Mouse (Mus musculus): ENCODE results near the gene Setd3. TPM values are rescaled to one million over a fixed set of nuclear protein-coding genes. Genes with fewer than 3 reads are reported as not detected.
A peak's percentile ranks its signal among the peaks of the same experiment; 100 is the strongest.

Setd3 gene
- 70.6 and 74.4 TPM in 2 replicates for polyA plus RNA-seq (2015; fragmentation: Nextera tagmentation; extraction: Ambion mirVana)

GRCm38 (mm10) chr12:108179246-108179320 lies at the start of gene Setd3:
Gene Setd3 (minus strand): TSS chr12:108179314.
- Histone ChIP-seq H3K36me3 (peaks cover 16% of the 10 kb centered on the region), H3K27me3 (no peaks in the 10 kb centered on the region), H3K27ac (peak within 1 kb of the TSS; percentile 92), H3K4me1 (replicated peaks) (peaks cover 25% of the 10 kb centered on the region), H3K9me3 (replicated peaks) (no peaks in the 10 kb centered on the region), H3K4me2 (peak within 1 kb of the TSS; percentile 86), H3K9ac (peak within 1 kb of the TSS; percentile 98), H3K4me3 (peak within 1 kb of the TSS; percentile 94)
- ATAC-seq (replicated peaks; ENCODE audit: insufficient number of reproducible peaks, insufficient read depth, low FRiP score, low read depth): no peak
- WGBS: 0% methylated on average over 9 of the region's 9 CpGs

GRCm38 (mm10) chr12:108227527-108227926 lies 48.4 kb upstream of the Setd3 start:
- no peak overlapping the region for H3K27ac ChIP-seq
- WGBS: 58% methylated on average over 16 of the region's 16 CpGs
- H3K9ac ChIP-seq: no peak overlapping the region
- ATAC-seq (replicated peaks; ENCODE audit: insufficient number of reproducible peaks, insufficient read depth, low FRiP score, low read depth): no peak
- peaks cover 65% of the 10 kb centered on the region for H3K4me1 ChIP-seq (replicated peaks)
- no peak overlapping the region for H3K4me3 ChIP-seq
- H3K27me3 ChIP-seq: no peaks in the 10 kb centered on the region
- no peaks in the 10 kb centered on the region for H3K9me3 ChIP-seq (replicated peaks)
- no peak overlapping the region for H3K4me2 ChIP-seq
- H3K36me3 ChIP-seq: no peaks in the 10 kb centered on the region

- Histone ChIP-seq H3K27me3 (no peaks in the 10 kb centered on the region), H3K9ac (no peak overlapping the region), H3K4me1 (replicated peaks) (peaks cover 64% of the 10 kb centered on the region), H3K36me3 (no peaks in the 10 kb centered on the region), H3K27ac (no peak overlapping the region), H3K4me3 (no peak overlapping the region), H3K4me2 (no peak overlapping the region), H3K9me3 (replicated peaks) (no peaks in the 10 kb centered on the region)
- 82% methylated on average over 12 of the region's 12 CpGs for WGBS
- ATAC-seq (replicated peaks; ENCODE audit: insufficient number of reproducible peaks, insufficient read depth, low FRiP score, low read depth): no peak
Observed at GRCm38 (mm10) chr12:108226941-108227340, 47.8 kb upstream of the Setd3 start.

GRCm38 (mm10) chr12:108226216-108226615 lies 47.1 kb upstream of the Setd3 start:
- Histone ChIP-seq H3K4me1 (replicated peaks) (peaks cover 62% of the 10 kb centered on the region), H3K27me3 (no peaks in the 10 kb centered on the region), H3K4me2 (no peak overlapping the region), H3K36me3 (no peaks in the 10 kb centered on the region), H3K4me3 (no peak overlapping the region), H3K9ac (no peak overlapping the region), H3K27ac (no peak overlapping the region), H3K9me3 (replicated peaks) (no peaks in the 10 kb centered on the region)
- WGBS: 80% methylated on average over 13 of the region's 13 CpGs
- ATAC-seq (replicated peaks; ENCODE audit: insufficient number of reproducible peaks, insufficient read depth, low FRiP score, low read depth): no peak

GRCm38 (mm10) chr12:108225781-108226180 lies 46.7 kb upstream of the Setd3 start:
- Histone ChIP-seq H3K27me3 (no peaks in the 10 kb centered on the region), H3K27ac (no peak overlapping the region), H3K4me2 (no peak overlapping the region), H3K9me3 (replicated peaks) (no peaks in the 10 kb centered on the region), H3K4me3 (no peak overlapping the region), H3K4me1 (replicated peaks) (peaks cover 62% of the 10 kb centered on the region), H3K9ac (no peak overlapping the region), H3K36me3 (no peaks in the 10 kb centered on the region)
- no peak for ATAC-seq (replicated peaks; ENCODE audit: insufficient number of reproducible peaks, insufficient read depth, low FRiP score, low read depth)
- WGBS: 48% methylated on average over 7 of the region's 7 CpGs

GRCm38 (mm10) chr12:108223357-108223756 lies 44.2 kb upstream of the Setd3 start:
- peaks cover 69% of the 10 kb centered on the region for H3K4me1 ChIP-seq (replicated peaks)
- no peaks in the 10 kb centered on the region for H3K9me3 ChIP-seq (replicated peaks)
- 48% methylated on average over 5 of the region's 8 CpGs for WGBS

GRCm38 (mm10) chr12:108221712-108222111 lies 42.6 kb upstream of the Setd3 start:
- peaks cover 67% of the 10 kb centered on the region for H3K4me1 ChIP-seq (replicated peaks)
- WGBS: 88% methylated on average over 7 of the region's 7 CpGs

More at GRCm38 (mm10) chr12:108223357-108223756, 44.2 kb upstream of the Setd3 start:
- Histone ChIP-seq H3K36me3 (no peaks in the 10 kb centered on the region), H3K4me2 (no peak overlapping the region), H3K27me3 (no peaks in the 10 kb centered on the region), H3K4me3 (no peak overlapping the region), H3K27ac (no peak overlapping the region), H3K9ac (no peak overlapping the region)
- ATAC-seq (replicated peaks; ENCODE audit: insufficient number of reproducible peaks, insufficient read depth, low FRiP score, low read depth): no peak

GRCm38 (mm10) chr12:108221206-108221605 lies 42.1 kb upstream of the Setd3 start:
- Histone ChIP-seq H3K27me3 (no peaks in the 10 kb centered on the region), H3K4me2 (no peak overlapping the region), H3K4me3 (no peak overlapping the region), H3K9me3 (replicated peaks) (no peaks in the 10 kb centered on the region), H3K9ac (no peak overlapping the region), H3K36me3 (no peaks in the 10 kb centered on the region), H3K27ac (no peak overlapping the region), H3K4me1 (replicated peaks) (peaks cover 62% of the 10 kb centered on the region)
- no peak for ATAC-seq (replicated peaks; ENCODE audit: insufficient number of reproducible peaks, insufficient read depth, low FRiP score, low read depth)
- 41% methylated on average over 10 of the region's 10 CpGs for WGBS

More at GRCm38 (mm10) chr12:108221712-108222111, 42.6 kb upstream of the Setd3 start:
- Histone ChIP-seq H3K27ac (no peak overlapping the region), H3K4me2 (no peak overlapping the region), H3K27me3 (no peaks in the 10 kb centered on the region), H3K9ac (no peak overlapping the region), H3K9me3 (replicated peaks) (no peaks in the 10 kb centered on the region), H3K36me3 (no peaks in the 10 kb centered on the region), H3K4me3 (no peak overlapping the region)
- no peak for ATAC-seq (replicated peaks; ENCODE audit: insufficient number of reproducible peaks, insufficient read depth, low FRiP score, low read depth)

GRCm38 (mm10) chr12:108220621-108221020 lies 41.5 kb upstream of the Setd3 start:
- H3K27ac ChIP-seq: no peak overlapping the region
- H3K27me3 ChIP-seq: no peaks in the 10 kb centered on the region
- 70% methylated on average over 12 of the region's 12 CpGs for WGBS
- no peak overlapping the region for H3K4me3 ChIP-seq
- H3K4me1 ChIP-seq (replicated peaks): peaks cover 57% of the 10 kb centered on the region
- ATAC-seq (replicated peaks; ENCODE audit: insufficient number of reproducible peaks, insufficient read depth, low FRiP score, low read depth): no peak
- no peak overlapping the region for H3K4me2 ChIP-seq
- no peaks in the 10 kb centered on the region for H3K36me3 ChIP-seq
- no peaks in the 10 kb centered on the region for H3K9me3 ChIP-seq (replicated peaks)
- H3K9ac ChIP-seq: no peak overlapping the region

- Histone ChIP-seq H3K36me3 (no peaks in the 10 kb centered on the region), H3K4me1 (replicated peaks) (peaks cover 55% of the 10 kb centered on the region), H3K27ac (peak overlapping the region; percentile 26; the same call in 1 of the 2 replicates), H3K4me3 (no peak overlapping the region), H3K4me2 (0 out of 2 replicates have a peak overlapping the region, but pooled peaks have one; percentile 18), H3K9me3 (replicated peaks) (no peaks in the 10 kb centered on the region), H3K27me3 (no peaks in the 10 kb centered on the region), H3K9ac (no peak overlapping the region)
- ATAC-seq (replicated peaks; ENCODE audit: insufficient number of reproducible peaks, insufficient read depth, low FRiP score, low read depth): no peak
- WGBS: 71% methylated on average over 21 of the region's 21 CpGs
Observed at GRCm38 (mm10) chr12:108219825-108220616, 40.9 kb upstream of the Setd3 start.

- ATAC-seq (replicated peaks; ENCODE audit: insufficient number of reproducible peaks, insufficient read depth, low FRiP score, low read depth): no peak
- Histone ChIP-seq H3K9me3 (replicated peaks) (no peaks in the 10 kb centered on the region), H3K36me3 (no peaks in the 10 kb centered on the region), H3K27ac (peak overlapping the region; percentile 26; the same call in 1 of the 2 replicates), H3K4me3 (no peak overlapping the region), H3K27me3 (no peaks in the 10 kb centered on the region), H3K4me1 (replicated peaks) (peaks cover 56% of the 10 kb centered on the region), H3K9ac (no peak overlapping the region), H3K4me2 (peak overlapping the region; percentile 18; the same call in 1 of the 2 replicates)
- WGBS: 53% methylated on average over 15 of the region's 15 CpGs
Observed at GRCm38 (mm10) chr12:108219163-108219562, 40.0 kb upstream of the Setd3 start.

- Histone ChIP-seq H3K4me3 (no peak overlapping the region), H3K9me3 (replicated peaks) (no peaks in the 10 kb centered on the region), H3K27me3 (no peaks in the 10 kb centered on the region), H3K36me3 (no peaks in the 10 kb centered on the region), H3K4me1 (replicated peaks) (peaks cover 64% of the 10 kb centered on the region), H3K9ac (no peak overlapping the region), H3K4me2 (no peak overlapping the region), H3K27ac (no peak overlapping the region)
- WGBS: 57% methylated on average over 5 of the region's 5 CpGs
- ATAC-seq (replicated peaks; ENCODE audit: insufficient number of reproducible peaks, insufficient read depth, low FRiP score, low read depth): no peak
Observed at GRCm38 (mm10) chr12:108217572-108217971, 38.5 kb upstream of the Setd3 start.
